Mouse (Mus musculus): ENCODE data around the gene Mamdc4. TPM values are rescaled to one million over a fixed set of nuclear protein-coding genes. Genes with fewer than 3 reads are reported as not detected.

Gene Mamdc4
- total RNA-seq, 2 experiments from 2014 or later = 1.5 to 3.1 TPM

DNA sequence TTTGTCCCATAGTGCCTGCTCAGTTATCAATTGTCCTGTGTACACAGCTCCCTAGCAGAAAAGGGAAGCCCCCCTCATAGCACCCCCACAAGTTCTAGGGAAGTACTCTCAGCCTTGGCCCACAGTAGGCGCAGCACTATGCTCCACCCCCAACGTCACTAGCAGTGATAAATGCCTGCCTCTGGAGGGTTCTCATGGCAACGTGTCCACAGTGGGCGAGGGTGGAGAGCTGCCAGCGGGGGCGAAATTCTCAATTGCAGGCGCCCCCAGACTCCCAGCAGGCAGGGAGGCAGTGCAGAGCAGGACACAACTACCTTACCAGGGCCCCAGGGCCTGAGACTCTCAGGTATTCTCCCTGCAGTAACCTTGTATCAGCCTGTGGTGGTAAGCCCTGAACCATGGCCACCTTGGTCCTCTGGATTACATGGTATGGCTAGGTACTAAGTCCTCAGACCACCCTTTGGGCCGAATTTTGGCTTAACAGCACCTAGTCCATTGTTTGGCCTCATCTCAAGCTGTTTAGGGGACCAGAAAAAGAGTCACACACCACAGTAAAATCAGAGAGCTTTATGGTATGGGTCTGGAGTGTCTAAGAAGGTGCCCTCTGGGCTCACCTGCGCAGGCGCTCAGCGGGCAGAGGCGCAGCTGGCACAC is 7.9 kb upstream of the Mamdc4 start:
- peak in 1 of 2 experiments; percentile 56 for DNase-seq

DNA sequence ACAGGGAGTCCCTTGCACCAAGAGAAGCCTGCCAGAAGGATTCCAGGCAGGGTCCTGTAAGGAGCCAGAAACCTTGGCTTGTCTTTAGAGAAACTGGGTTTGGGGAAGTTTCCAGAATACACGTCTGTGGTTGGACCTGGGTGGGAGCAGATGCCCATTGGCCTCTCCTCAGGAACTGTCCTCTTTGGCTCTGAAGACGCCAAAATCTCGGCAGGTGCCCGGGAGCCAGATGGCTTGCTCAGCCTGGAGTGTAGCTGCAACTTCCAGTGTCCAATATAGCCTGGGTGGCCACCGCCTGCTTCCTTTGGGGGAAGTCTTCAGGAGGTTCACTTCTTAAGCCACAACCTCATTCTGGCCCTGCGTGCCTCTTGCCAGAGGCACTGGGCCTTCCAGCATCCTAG is 7.3 kb upstream of the Mamdc4 start:
- DNase-seq = no peak

GRCm38 (mm10) chr2:25581294-25581864 is 6.7 kb upstream of the Mamdc4 start, which contains the start of gene Ajm1:
TSS of gene Ajm1 (minus strand) at chr2:25581757.
- DNase-seq = peak; percentile 56 to 72

- DNase-seq = no peak
Observed at GRCm38 (mm10) chr2:25580621-25581101, 6.0 kb upstream of the Mamdc4 start.

DNA sequence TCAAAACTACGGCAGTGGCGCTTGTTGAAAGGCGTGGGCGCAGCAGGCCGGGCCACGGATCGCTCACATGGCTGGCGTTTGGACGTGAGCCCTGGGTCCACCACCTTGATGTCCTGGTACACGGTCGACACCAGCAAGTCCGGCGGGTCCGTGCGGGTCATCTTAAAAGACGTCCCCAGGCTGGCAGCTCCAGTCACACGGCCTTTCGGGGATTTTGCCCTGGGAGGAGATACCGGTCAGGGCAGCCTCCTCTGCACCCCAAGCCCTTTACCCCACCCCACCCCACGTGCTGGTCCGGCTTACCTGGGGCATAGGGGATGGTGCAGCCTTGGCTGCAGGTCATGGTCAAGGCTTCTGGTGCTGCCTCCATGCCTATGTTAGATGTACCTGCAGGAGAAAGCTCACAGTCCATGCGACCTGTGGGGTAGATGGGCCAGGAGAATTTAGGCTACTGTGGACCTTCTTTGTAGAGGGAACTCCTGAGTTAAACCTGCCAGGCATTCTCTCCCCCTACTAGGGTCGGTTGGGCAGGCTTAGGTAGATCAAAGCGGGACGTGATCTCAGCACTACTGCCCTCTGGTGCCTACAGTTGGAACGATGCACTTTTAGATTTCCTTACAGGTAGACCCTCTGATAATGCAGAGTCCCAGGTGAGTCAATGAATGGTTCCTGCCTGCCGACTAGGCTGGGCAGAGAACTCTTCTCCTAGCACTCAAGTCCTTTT is 5.3 kb upstream of the Mamdc4 start:
- no peak for DNase-seq

GRCm38 (mm10) chr2:25578796-25579736 is 4.4 kb upstream of the Mamdc4 start:
- DNase-seq = no peak

DNA sequence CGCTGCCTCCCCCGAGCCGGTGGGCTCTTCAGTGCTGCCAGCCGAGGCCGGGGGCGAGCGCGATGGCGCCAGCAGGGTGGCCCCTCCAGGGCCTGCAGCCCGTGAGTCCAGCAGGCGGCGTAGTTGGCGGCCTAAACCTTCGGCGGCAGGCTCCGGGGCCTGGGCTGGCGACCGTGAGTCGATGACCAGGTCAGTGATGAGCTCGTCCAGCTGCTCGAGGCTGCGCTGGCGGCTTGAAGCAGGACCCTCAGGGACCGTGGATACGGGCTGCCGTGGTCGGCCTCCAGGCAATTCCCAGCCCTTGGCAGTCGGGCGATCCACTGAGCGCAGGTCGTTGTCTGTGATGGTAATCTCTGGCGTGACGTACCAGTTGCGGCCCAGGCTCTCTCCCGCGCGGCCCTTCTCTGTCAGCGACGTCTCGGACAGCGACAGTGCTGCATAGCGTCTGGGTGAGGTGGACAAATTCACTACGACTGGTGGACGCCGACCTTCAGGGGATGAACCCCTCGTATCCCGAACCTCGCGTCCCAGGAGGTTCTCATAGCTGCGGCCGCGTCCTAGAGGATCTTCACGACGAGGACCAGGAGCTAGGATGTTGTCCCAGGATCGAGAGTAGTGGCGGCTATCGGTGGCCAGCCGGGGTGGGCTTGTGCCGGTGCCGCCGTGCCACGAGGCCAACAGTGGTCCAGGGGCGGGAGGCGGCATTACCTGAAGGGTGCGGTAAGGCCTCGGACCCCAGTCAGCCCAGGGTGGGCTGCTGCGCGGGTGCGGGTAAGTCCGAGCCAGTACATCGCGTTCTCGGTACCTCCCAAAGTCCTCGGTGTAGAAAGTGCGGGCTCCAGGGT is 3.5 kb upstream of the Mamdc4 start:
- DNase-seq = no peak

DNA sequence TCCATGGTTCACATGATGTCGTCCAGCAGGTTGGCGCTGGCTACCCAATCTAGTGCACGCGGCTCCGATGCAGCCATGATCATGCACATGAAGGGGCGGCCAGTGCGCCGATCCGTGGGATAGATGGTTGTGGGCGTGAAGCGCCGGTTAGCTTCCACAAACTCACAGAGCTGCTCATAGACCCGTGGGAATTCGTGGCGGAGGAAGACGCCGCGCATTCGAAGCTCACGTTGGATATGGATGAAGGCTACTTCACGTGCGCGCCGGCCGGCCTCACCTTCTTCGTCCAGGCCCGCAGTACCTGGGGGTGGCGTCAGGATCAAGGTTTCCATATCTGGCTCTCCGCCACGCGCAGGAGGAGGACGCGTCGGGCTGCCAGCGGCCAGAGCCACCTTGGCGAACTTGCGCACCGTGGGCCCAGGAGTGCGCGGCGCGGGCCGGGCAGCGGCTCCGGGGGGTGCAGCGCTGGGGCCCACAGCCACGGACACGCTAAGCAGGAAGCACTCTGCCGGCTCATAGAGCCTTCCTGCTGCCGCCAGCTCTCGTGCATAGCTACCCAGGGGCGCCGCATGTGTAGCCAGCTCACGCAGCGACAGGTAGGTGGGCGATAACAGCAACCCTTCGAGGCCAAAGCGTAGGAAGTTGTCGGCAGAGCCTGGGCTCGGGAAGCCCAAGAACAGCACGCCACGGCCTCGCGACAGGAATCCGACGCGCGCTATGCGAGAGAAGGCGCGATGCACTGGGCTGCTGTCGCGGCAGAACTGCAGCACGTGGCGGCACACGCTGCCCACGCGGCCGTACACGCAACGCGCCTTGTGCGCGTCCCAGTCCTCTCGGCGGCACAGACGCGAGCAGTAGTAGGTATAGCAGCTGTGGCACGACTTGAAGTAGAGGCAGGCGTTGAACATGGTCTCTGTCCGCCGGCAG is 2.6 kb upstream of the Mamdc4 start:
- no peak for DNase-seq

GRCm38 (mm10) chr2:25576028-25576850 is 1.6 kb upstream of the Mamdc4 start:
- DNase-seq = no peak

DNA sequence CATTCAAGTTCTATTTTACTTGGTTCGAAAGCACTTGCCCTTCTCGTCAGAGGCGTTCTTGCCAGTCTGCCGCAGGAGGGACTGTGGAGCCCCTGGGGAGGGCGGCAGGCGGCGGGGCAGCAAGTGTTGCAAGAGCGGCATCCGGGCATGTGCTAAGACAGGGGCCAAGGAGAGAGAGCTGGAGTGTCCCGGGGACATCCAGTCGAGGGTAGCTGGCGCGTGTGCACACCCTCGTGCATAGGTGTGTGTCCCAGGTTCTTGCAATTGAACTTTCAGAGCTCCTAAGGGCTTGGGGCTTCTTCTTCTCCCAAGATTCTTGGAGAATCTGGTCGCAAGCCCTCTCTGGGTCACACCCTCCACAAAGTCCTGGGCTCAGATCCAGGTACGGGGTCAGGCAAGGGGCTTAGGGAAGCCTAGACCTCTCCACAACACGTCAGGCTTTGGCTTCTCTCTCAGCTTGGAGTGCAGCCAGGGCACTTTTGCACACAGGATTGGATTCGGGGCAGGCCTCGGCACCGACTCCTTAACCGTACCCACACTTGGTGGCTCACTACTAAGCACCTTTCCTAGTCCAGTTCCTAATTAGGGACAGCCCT is 885 bp upstream of the Mamdc4 start:
- peak; percentile 57 to 69 for DNase-seq

- no peak for DNase-seq
Observed at GRCm38 (mm10) chr2:25574136-25574535, 509 bp downstream of the Mamdc4 start.

GRCm38 (mm10) chr2:25573068-25573467 is 1.6 kb downstream of the Mamdc4 start:
- no peak for DNase-seq

DNA sequence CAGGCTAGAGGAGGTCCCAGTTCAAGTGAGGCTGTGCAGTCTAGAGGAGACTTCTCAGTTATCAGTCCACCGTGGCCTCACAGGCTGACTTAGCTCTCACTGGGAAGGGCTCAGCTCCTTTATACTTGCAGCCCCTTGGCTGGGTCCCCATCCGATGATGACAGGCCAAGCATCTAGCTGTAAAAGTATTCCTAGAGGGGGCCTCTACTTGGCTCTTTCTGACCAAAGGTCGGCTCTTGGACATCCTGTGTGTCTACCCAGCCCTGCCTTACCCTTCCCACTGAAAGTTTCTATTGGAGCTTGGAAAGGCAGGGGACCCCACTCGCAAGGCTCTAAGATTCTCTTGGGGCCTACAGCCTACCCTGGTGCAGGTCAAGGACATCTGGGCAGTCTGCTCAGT is 3.4 kb downstream of the Mamdc4 start:
- no peak for DNase-seq

- DNase-seq = no peak
Observed at GRCm38 (mm10) chr2:25569323-25569722, 5.3 kb downstream of the Mamdc4 start.

- DNase-seq = no peak
Observed at GRCm38 (mm10) chr2:25568473-25569019, 6.1 kb downstream of the Mamdc4 start.

DNA sequence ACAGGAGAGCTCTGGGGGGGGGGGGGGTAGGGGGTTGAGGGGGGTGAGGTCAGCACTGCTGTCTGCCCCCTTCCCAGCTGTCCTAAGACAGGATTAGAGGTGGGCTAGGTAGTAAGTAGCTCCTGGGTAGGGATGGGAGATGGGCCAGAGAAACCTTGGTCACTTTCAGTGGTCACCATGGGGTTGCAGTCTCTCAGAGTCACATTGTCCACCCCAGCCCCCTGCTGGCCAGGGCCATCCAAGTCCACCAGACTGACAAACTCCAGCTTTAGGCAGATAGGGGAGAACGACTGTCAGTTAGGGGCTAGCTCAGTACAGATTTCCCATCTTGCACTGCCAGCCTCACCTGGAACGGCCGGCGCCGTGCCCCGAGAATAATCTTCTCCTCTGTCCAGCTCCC is 8.1 kb downstream of the Mamdc4 start:
- DNase-seq = no peak

DNA sequence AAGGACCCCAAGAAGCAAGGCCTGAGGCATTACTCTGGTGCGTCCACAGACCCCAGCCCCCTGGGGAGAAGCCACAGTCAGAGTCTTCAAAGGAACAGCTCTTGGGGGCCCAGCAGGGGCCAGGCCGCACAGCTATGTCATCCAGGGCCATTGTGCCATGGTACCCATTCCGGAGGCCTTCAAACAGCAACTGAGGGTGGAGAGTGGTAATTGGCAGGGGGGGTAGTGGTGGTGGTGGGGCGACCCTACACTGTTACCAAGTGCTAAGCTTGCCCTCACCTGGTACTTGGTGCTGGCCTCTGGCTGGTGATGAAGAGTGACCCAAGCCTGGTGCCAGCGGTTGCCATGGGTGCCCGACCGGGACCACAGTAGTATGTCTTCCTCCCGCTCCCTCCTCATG is 8.9 kb downstream of the Mamdc4 start:
- no peak for DNase-seq

- DNase-seq = no peak
Observed at GRCm38 (mm10) chr2:25561946-25562345, 12.7 kb downstream of the Mamdc4 start.
